Mouse (Mus musculus) urinary bladder, postnatal 14 days (tissue): Measurements from ENCODE around the gene Dgcr8.

Source experiments
- DNase-seq: peaks from one replicate; pipeline ENCODE4 v3.0.0; 2021; ENCODE audit warnings: low spot score

Gene Dgcr8

GRCm38 (mm10) chr16:18220001-18220400, 69.0 kb downstream of the Dgcr8 start:
- no peak for DNase-seq

- DNase-seq = no peak
Measured at GRCm38 (mm10) chr16:18218580-18218996, 70.5 kb downstream of the Dgcr8 start.

GRCm38 (mm10) chr16:18217579-18217978, 71.5 kb downstream of the Dgcr8 start, which contains the start of gene Ccdc188:
TSS of gene Ccdc188 (plus strand) at chr16:18217879.
- DNase-seq = no peak

DNA sequence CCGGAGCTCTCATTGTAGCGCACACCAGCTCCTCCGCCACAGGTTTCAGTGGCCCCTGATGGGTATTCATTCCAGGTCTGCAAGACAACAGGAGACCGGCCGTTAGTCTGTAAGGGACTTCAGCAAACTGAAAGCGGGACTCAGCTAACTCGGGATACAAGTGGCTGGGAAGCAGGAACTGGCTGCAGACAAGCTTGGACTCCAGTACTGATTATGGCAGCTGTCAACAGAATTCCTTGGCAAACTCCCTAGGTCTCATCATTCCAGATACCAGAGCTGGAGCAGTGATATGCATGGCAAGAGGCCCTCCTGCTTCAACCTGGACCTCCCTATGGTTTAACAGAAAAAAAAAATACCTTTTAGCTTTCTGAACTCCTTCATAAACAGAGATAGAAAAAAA, 74.2 kb downstream of the Dgcr8 start:
- no peak for DNase-seq

- DNase-seq = no peak
Measured at GRCm38 (mm10) chr16:18213689-18214088, 75.4 kb downstream of the Dgcr8 start.

DNA sequence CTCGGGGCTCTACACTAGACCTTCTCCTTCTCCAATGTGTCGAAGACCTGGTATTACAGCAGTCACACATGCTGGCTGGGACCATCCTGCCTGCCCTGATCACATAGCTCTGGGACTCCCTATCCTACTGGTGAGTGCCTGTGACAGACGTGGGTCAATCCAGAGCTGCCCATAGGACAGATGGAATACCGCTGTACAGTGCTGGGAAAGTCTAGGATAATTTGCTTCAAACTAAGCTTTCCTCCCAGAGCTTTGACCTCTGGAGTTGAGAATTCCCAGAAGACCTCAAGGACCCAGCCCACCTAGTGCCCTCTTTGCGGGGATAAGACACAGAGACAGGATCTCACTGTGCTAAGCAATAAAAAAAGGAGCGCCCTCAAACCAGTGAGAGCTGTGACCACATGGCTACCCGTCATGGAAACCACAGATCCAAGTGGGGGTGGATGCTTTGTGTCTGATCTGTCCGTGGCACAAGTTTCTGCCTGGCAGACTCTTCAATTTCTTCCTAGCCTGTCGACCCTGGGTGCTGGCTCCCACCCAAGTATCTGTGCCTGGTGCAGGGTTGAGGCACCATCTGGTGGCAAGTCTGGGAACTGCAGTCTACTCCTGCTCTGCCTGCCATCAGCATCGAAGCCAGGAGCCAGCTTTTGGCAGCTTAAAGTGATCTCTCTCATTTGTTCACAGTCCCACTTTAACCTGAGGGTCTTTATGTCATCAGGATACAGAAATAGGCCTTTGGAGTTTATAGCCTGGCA, 77.5 kb downstream of the Dgcr8 start:
- DNase-seq = peak; percentile 84

GRCm38 (mm10) chr16:18210701-18211416, 78.2 kb downstream of the Dgcr8 start:
- peak; percentile 74 for DNase-seq
